Mouse (Mus musculus) megakaryocyte, embryonic 14.5 days (primary cell): ENCODE measurements around the gene Olfr486.

Experiments
- FLI1 ChIP-seq: IDR thresholded peaks from 2 replicates; pipeline ENCODE4 v1.6.1; 2012; ENCODE audit warnings: low read length, inconsistent platforms, mixed read lengths
- GATA1 ChIP-seq: IDR thresholded peaks from 3 replicates; pipeline ENCODE4 v1.6.1; 2012; ENCODE audit warnings: mixed read lengths, low read length, inconsistent platforms, borderline replicate concordance

- TF ChIP-seq GATA1 (no peak), FLI1 (no peak)
Measured at GRCm38 (mm10) chr7:108159771-108160170, 12.8 kb downstream of the Olfr486 start, which contains the start of gene Olfr485.
